Mouse (Mus musculus) forebrain, postnatal 0 days (tissue): Measurements from ENCODE around the gene Cdh5. TPM values are rescaled to one million over a fixed set of nuclear protein-coding genes. Genes with fewer than 3 reads are reported as not detected.

Experiments
- ATAC-seq: fragments of 200-750 bp; cut with Nextera tagmentation; 2 replicates; pipeline ENCODE4 v1.8.0; 2017; ENCODE audit warnings: mild to moderate bottlenecking, moderate library complexity
- DNase-seq: peaks from one replicate; pipeline ENCODE4 v3.0.0-alpha.2; 2015
- H3K27ac ChIP-seq: fragments of 300-500 bp; sonication (generic); 2 replicates; pipeline ENCODE4 v1.5.1; 2014; ENCODE audit warnings: low read depth, mild to moderate bottlenecking, antibody characterized with exemption, low read length, moderate library complexity, mixed read lengths
- H3K27me3 ChIP-seq: fragments of 300-500 bp; sonication (generic); 2 replicates; pipeline ENCODE4 v1.6.1; 2014; ENCODE audit warnings: mild to moderate bottlenecking, low read length, mixed read lengths; ENCODE audit not compliant: insufficient read depth
- H3K36me3 ChIP-seq: fragments of 300-500 bp; sonication (generic); 2 replicates; pipeline ENCODE4 v1.6.1; 2014; ENCODE audit warnings: mild to moderate bottlenecking, moderate library complexity; ENCODE audit not compliant: insufficient read depth
- H3K4me1 ChIP-seq: fragments of 300-500 bp; sonication (generic); 2 replicates; pipeline ENCODE4 v1.6.1; 2014; ENCODE audit warnings: antibody characterized with exemption; ENCODE audit not compliant: insufficient read depth
- H3K4me2 ChIP-seq: fragments of 300-500 bp; sonication (generic); 2 replicates; pipeline ENCODE4 v1.6.1; 2014; ENCODE audit warnings: low read depth, mild to moderate bottlenecking, moderate library complexity
- H3K4me3 ChIP-seq: fragments of 300-500 bp; sonication (generic); 2 replicates; pipeline ENCODE4 v1.5.1; 2014; ENCODE audit warnings: low read depth, low read length, mixed read lengths
- H3K9ac ChIP-seq: fragments of 300-500 bp; sonication (generic); 2 replicates; pipeline ENCODE4 v1.6.1; 2014; ENCODE audit warnings: mild to moderate bottlenecking
- H3K9me3 ChIP-seq: fragments of 300-500 bp; sonication (generic); 2 replicates; pipeline ENCODE4 v1.6.1; 2016; ENCODE audit warnings: low read length
- CTCF ChIP-seq: sonication (generic); IDR thresholded peaks from 2 replicates; pipeline ENCODE4 v1.5.1; 2016; ENCODE audit warnings: antibody characterized with exemption, control low read depth, low read depth
- WGBS: fragments of 180-500 bp; shearing (Covaris S2); extraction: QIAGEN DNeasy Blood & Tissue Kit; methylation state at CpG from one replicate; pipeline ENCODE4 v1.1.7; 2014; 5-methylcytosine and 5-hydroxymethylcytosine counted together
- polyA plus RNA-seq: library from polyadenylated mRNA; unstranded; fragments of >200 nt; fragmentation: Nextera tagmentation; extraction: Ambion mirVana; gene quantifications from 2 replicates; pipeline ENCODE4 v1.2.1, GENCODE M21; 2015
- total RNA-seq: library from RNA; depleted of rRNA; stranded (reverse); fragments of >200 nt; gene quantifications from 2 replicates; pipeline ENCODE4 v1.2.3, GENCODE M21; 2014

The Cdh5 gene
- total and polyA plus RNA-seq, 2 experiments from 2014 or later, result 8.4 to 18.1 TPM

DNA sequence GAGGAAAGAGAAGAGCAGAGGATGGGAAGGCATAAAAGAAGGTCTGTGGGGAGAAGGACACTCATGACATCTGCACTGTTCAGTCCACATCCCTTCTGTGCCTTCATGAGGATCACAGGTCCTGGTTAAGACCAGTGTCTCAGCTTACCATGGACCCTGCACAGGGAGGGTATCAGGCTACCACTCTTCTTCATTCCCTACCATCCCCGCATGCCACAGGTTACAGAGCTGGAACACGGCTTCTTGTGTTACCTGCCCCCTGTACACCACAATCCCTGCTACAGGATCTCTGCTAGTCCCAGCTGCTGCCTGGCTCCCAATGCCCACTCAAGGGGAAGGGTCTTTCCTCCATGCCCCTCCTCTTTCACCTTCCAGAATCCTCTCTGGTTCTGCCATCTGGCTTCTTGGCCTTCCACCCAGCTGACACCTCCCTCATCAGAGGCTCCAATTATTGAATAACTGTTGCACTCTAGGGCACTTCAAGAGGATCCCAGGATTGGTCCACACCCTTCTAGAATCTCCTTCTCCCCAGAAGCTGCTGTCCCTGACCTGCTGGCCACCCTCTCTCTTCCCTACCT lies 21.7 kb downstream of the Cdh5 start:
- Histone ChIP-seq H3K27me3 (no peaks in the 10 kb centered on the region), H3K9me3 (no peaks in the 10 kb centered on the region), H3K9ac (no peak overlapping the region), H3K4me3 (no peak overlapping the region), H3K4me2 (no peak overlapping the region), H3K36me3 (no peaks in the 10 kb centered on the region), H3K4me1 (0 out of 2 replicates have a peak, but pooled peaks cover 4% of the 10 kb centered on the region), H3K27ac (no peak overlapping the region)
- 91% methylated on average over 2 of the region's 2 CpGs for WGBS
- no peak for TF ChIP-seq CTCF
- DNase-seq, result no peak
- no peak for ATAC-seq

DNA sequence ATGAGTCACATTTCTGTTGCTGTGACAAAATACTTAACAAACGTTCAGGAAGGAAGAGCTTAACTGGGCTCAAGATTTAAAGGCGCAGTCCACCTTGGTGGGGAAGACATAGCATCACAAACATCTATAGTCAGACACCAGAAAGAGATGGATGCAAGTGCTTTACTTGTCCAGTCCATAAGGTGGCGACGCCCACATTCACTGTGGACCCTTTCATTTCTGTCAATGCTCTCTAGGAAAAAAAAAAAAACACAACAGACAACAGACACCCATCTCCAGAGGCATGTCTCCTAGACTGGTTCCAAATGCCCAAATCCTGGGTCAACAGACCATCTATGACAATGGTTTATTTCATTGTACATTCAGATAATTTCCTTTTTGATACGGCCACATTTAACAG lies 23.1 kb downstream of the Cdh5 start:
- 76% methylated on average over 5 of the region's 5 CpGs for WGBS
- H3K4me2 ChIP-seq, result no peak overlapping the region
- no peak for DNase-seq

GRCm38 (mm10) chr8:104127160-104127883 lies 25.9 kb downstream of the Cdh5 start:
- Histone ChIP-seq H3K27me3 (no peaks in the 10 kb centered on the region), H3K36me3 (no peaks in the 10 kb centered on the region), H3K4me3 (no peak overlapping the region), H3K4me2 (no peak overlapping the region), H3K9ac (no peak overlapping the region), H3K9me3 (no peaks in the 10 kb centered on the region), H3K4me1 (0 out of 2 replicates have a peak, but pooled peaks cover 4% of the 10 kb centered on the region), H3K27ac (peak overlapping the region; percentile 30; the same call in 1 of the 2 replicates)
- no peak for TF ChIP-seq CTCF
- WGBS, result 52% methylated on average over 4 of the region's 4 CpGs
- peak; percentile 88 for DNase-seq
- peak; percentile 95 for ATAC-seq

More for the DNA sequence above, 23.1 kb downstream of the Cdh5 start:
- no peak for ATAC-seq
- Histone ChIP-seq H3K4me3 (no peak overlapping the region), H3K9ac (no peak overlapping the region), H3K4me1 (0 out of 2 replicates have a peak, but pooled peaks cover 4% of the 10 kb centered on the region), H3K9me3 (no peaks in the 10 kb centered on the region), H3K27me3 (no peaks in the 10 kb centered on the region), H3K36me3 (no peaks in the 10 kb centered on the region), H3K27ac (no peak overlapping the region)
- peak; percentile 18; the same call in 1 of the 2 replicates for TF ChIP-seq CTCF

- Histone ChIP-seq H3K4me1 (0 out of 2 replicates have a peak, but pooled peaks cover 4% of the 10 kb centered on the region), H3K4me2 (no peak overlapping the region), H3K9ac (no peak overlapping the region), H3K9me3 (no peaks in the 10 kb centered on the region), H3K4me3 (no peak overlapping the region), H3K27ac (no peak overlapping the region), H3K36me3 (no peaks in the 10 kb centered on the region), H3K27me3 (no peaks in the 10 kb centered on the region)
- TF ChIP-seq CTCF, result no peak
- ATAC-seq (no peak), DNase-seq (no peak)
- 96% methylated on average over 9 of the region's 9 CpGs for WGBS
Observed at GRCm38 (mm10) chr8:104130916-104131315, 29.5 kb downstream of the Cdh5 start.

DNA sequence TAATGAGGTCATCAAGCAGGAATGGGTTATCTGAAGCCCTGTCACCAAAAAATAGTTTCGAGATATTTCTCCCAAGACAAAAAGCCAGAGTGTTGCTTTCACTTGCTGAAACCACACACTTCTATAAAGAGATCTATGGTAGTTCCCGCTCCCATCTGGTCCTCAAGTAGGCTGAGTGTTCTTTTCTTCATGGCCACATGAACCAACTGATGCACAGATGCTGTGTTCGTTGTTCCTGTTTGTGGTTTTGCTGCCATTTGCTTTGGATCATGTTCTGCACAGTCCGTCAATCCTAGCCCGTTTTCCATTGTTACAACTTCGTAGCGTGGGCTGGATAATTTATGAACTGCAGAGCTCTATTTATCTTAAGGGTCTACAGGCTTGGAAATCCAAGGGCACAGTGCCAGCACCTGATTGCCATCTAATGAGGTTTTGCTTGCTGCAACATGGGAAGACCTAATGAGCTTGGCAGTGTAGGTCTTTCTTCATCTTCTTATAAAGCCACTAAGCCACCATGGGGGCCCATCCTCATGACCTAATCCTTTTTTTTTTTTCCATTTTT lies 30.1 kb downstream of the Cdh5 start:
- 51% methylated on average over 7 of the region's 7 CpGs for WGBS
- Histone ChIP-seq H3K27me3 (no peaks in the 10 kb centered on the region), H3K27ac (no peak overlapping the region), H3K4me3 (no peak overlapping the region), H3K36me3 (no peaks in the 10 kb centered on the region), H3K4me1 (0 out of 2 replicates have a peak, but pooled peaks cover 3% of the 10 kb centered on the region), H3K4me2 (no peak overlapping the region), H3K9me3 (no peaks in the 10 kb centered on the region), H3K9ac (no peak overlapping the region)
- no peak for ATAC-seq
- no peak for DNase-seq
- TF ChIP-seq CTCF, result no peak

GRCm38 (mm10) chr8:104134521-104134920 lies 33.1 kb downstream of the Cdh5 start:
- ATAC-seq (no peak), DNase-seq (no peak)
- H3K27ac ChIP-seq, result no peak overlapping the region
- no peak overlapping the region for H3K4me3 ChIP-seq
- no peak for TF ChIP-seq CTCF
- 92% methylated on average over 8 of the region's 8 CpGs for WGBS
- H3K4me1 ChIP-seq, result no peaks in the 10 kb centered on the region
- H3K4me2 ChIP-seq, result no peak overlapping the region
- no peaks in the 10 kb centered on the region for H3K27me3 ChIP-seq
- H3K9ac ChIP-seq, result no peak overlapping the region
- H3K36me3 ChIP-seq, result no peaks in the 10 kb centered on the region
- no peaks in the 10 kb centered on the region for H3K9me3 ChIP-seq

DNA sequence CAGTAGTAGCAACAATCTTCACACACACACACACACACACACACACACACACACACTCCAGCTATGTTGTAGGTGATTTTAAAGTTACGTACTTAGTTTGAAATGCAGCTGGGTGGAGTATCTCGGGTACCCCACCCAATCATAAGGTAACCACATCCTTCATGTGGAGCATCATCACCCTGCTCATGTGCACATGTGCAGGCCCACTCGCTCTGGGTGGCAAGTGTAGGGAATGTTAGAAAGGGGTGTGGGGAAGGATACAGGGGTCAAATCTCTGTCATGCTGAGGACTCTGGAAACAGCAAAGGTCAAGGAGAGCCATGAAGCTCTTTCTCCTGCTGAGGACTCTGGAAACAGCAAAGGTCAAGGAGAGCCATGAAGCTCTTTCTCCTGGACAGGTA lies 34.9 kb downstream of the Cdh5 start:
- Histone ChIP-seq H3K4me1 (no peaks in the 10 kb centered on the region), H3K9ac (no peak overlapping the region), H3K27me3 (no peaks in the 10 kb centered on the region), H3K9me3 (no peaks in the 10 kb centered on the region), H3K36me3 (no peaks in the 10 kb centered on the region), H3K4me3 (no peak overlapping the region), H3K27ac (no peak overlapping the region), H3K4me2 (no peak overlapping the region)
- TF ChIP-seq CTCF, result no peak
- 93% methylated on average over 3 of the region's 3 CpGs for WGBS
- ATAC-seq (no peak), DNase-seq (no peak)
